Comparison of ENCODE assay signal across 19 mouse cellular contexts in genomic region chr2:129558008-129558874, GRCm38 (mm10). TPM values are rescaled to one million over a fixed set of nuclear protein-coding genes. Genes with fewer than 3 reads are reported as not detected.
DNase-seq lines count a peak whose midpoint lies in the region.
"Had no signal": no experiment of that assay in that cellular context is flagged by ENCODE, and none has a peak within 500 bp of the region (broad histone marks: within the 10 kb centered on the region; RNA-seq: fewer than 3 reads in every experiment).

No protein-coding gene starts in this region.

- peak; percentile 56 to 63 for DNase-seq in heart, adult 18-20 months
- no peak for DNase-seq in heart, embryonic 10.5 days (ENCODE audit: low spot score)
- DNase-seq in 416B (ENCODE audit: low read depth) = peak; percentile 15
- DNase-seq in heart, postnatal 36 days = peak; percentile 26 to 56
- DNase-seq in embryo, embryonic 9.5 days (ENCODE audit: extremely low spot score) = no peak
- DNase-seq in left cerebral cortex, postnatal 36 days (ENCODE audit: low spot score in 2 of 2) = no peak
- DNase-seq in cerebellum, adult 9-11 months = no peak
- DNase-seq: adrenal gland, postnatal 10 days; cerebellum, adult 11-12 months; kidney, postnatal 36 days; thymus, postnatal 25 days had no signal

- intact Hi-C loops in heart, postnatal 36 days (cut with DNase I) = no loop called here
- intact Hi-C loops in left cerebral cortex, postnatal 36 days (cut with DNase I) = loop anchor here (5.0 kb wide), 1 partner anchor 34 kb away; the partner anchor contains the start of gene Sirpa

- H3K4me1 ChIP-seq in heart, embryonic 10.5 days = peaks cover 15% of the 10 kb centered on the region
- H3K4me1 ChIP-seq in brown adipose tissue, adult 24 weeks (ENCODE audit: control insufficient read depth, insufficient read depth, insufficient read length, low read length) = peaks cover 5% of the 10 kb centered on the region
- H3K4me1 ChIP-seq: megakaryocyte, embryonic 14.5 days had no signal

- WGBS in heart, embryonic 10.5 days = 59% methylated on average over 12 of the region's 12 CpGs

- H3K4me3 ChIP-seq in heart, embryonic 10.5 days = no peak overlapping the region
- H3K4me3 ChIP-seq in brown adipose tissue, adult 24 weeks (ENCODE audit: insufficient read depth, low read depth, low read length) = no peak overlapping the region
- H3K4me3 ChIP-seq: embryonic facial prominence, embryonic 12.5 days; forebrain, embryonic 15.5 days; intestine, embryonic 15.5 days; megakaryocyte, embryonic 14.5 days had no signal

- no peaks in the 10 kb centered on the region; the same call in 1 of the 2 replicates for H3K27me3 ChIP-seq in heart, embryonic 10.5 days (ENCODE audit: insufficient read depth, poor library complexity, severe bottlenecking)
- H3K27me3 ChIP-seq: embryonic facial prominence, embryonic 12.5 days; forebrain, embryonic 15.5 days; intestine, embryonic 15.5 days had no signal

- no peak overlapping the region for H3K27ac ChIP-seq in heart, embryonic 10.5 days
- 0 out of 2 replicates have a peak overlapping the region, but pooled peaks have one; percentile 50 for H3K27ac ChIP-seq in brown adipose tissue, adult 24 weeks (replicated peaks; ENCODE audit: low read depth, low read length)
- H3K27ac ChIP-seq: embryonic facial prominence, embryonic 12.5 days; forebrain, embryonic 15.5 days; intestine, embryonic 15.5 days; liver, embryonic 14.5 days had no signal

- no peaks in the 10 kb centered on the region for H3K36me3 ChIP-seq in heart, embryonic 10.5 days
- H3K36me3 ChIP-seq: embryonic facial prominence, embryonic 12.5 days; forebrain, embryonic 15.5 days; intestine, embryonic 15.5 days had no signal

- H3K9me3 ChIP-seq in heart, embryonic 10.5 days = no peaks in the 10 kb centered on the region
- H3K9me3 ChIP-seq: embryonic facial prominence, embryonic 12.5 days; forebrain, embryonic 15.5 days; intestine, embryonic 15.5 days; megakaryocyte, embryonic 14.5 days had no signal

RNA-seq across cellular contexts. Expression of gene F830045P16Rik, which starts 21.8 kb away (rescaled TPM):
- not detected for total RNA-seq in heart, adult 18-20 months (2021)
- polyA plus RNA-seq in heart, embryonic 10.5 days (2016; fragmentation: Nextera tagmentation; extraction: Ambion mirVana) = 0.06 TPM in 1 of 2 replicates, not detected in the other
- polyA plus RNA-seq in brown adipose tissue, adult 24 weeks (2012; ENCODE audit: insufficient read depth, insufficient read length, missing spikeins) = not detected in 2 replicates
- under 1 TPM; 0.14 to 0.19 TPM for total RNA-seq in heart, postnatal 36 days (2021)
- 1 to 10 TPM in 1 of 2 experiments, under 1 TPM in 1; 0.68 to 1.1 TPM for total RNA-seq in left cerebral cortex, postnatal 36 days (2021)
- total RNA-seq: adrenal gland, postnatal 10 days had no signal
- polyA plus RNA-seq: CD4-positive, CD25-positive, alpha-beta regulatory T cell, adult 4 months; embryonic facial prominence, embryonic 12.5 days; forebrain, embryonic 15.5 days; heart, embryonic 16.5 days; intestine, embryonic 15.5 days had no signal

RNA-seq across cellular contexts. Expression of gene Sirpa, which starts 34.4 kb away (rescaled TPM):
- total RNA-seq in heart, adult 18-20 months (2021) = 10 to 100 TPM; 27.5 to 29.4 TPM
- polyA plus RNA-seq in heart, embryonic 10.5 days (2016; fragmentation: Nextera tagmentation; extraction: Ambion mirVana) = 11.0 and 12.8 TPM in 2 replicates
- polyA plus RNA-seq in brown adipose tissue, adult 24 weeks (2012; ENCODE audit: insufficient read depth, insufficient read length, missing spikeins) = 10.9 and 11.9 TPM in 2 replicates
- 10 to 100 TPM; 27.0 to 32.2 TPM for total RNA-seq in heart, postnatal 36 days (2021)
- total RNA-seq in left cerebral cortex, postnatal 36 days (2021) = 100 to 1,000 TPM; 386 to 401 TPM

Comparison
In these comparisons a context has a peak if more than half of its experiments do, and no peak if none do; other contexts are left out.
1. DNase-seq: peak in heart, adult 18-20 months (2 of 2), 416B (single experiment) and heart, postnatal 36 days (2 of 2); none in heart, embryonic 10.5 days (single experiment), embryo, embryonic 9.5 days (single experiment), left cerebral cortex, postnatal 36 days (0 of 2) and cerebellum, adult 9-11 months (single experiment).
2. RNA of gene Sirpa, which starts 34.4 kb away (total RNA-seq): 386 to 401 TPM in left cerebral cortex, postnatal 36 days; 27.0 to 32.2 TPM in heart, postnatal 36 days and 27.5 to 29.4 TPM in heart, adult 18-20 months; every median in the first group is over 10 times any median in the second.